Mouse (Mus musculus): ENCODE data around the gene Anp32e. TPM values are rescaled to one million over a fixed set of nuclear protein-coding genes. Genes with fewer than 3 reads are reported as not detected.

Anp32e gene
- 196 and 207 TPM in 2 replicates for polyA plus RNA-seq (2015; fragmentation: Nextera tagmentation; extraction: Ambion mirVana)

GRCm38 (mm10) chr3:95928658-95929503 lies at the start of gene Anp32e:
Gene Anp32e, plus strand, starts transcription at chr3:95929246.
- H3K36me3 ChIP-seq = peaks cover 2% of the 10 kb centered on the region; the same call in 1 of the 2 replicates
- WGBS = under 1% methylated on average over 49 of the region's 49 CpGs
- no peaks in the 10 kb centered on the region for H3K9me3 ChIP-seq
- peak; percentile 100 for ATAC-seq (replicated peaks)
- H3K27ac ChIP-seq (replicated peaks) = peak within 1 kb of the TSS; percentile 87
- peak within 1 kb of the TSS; percentile 78 for H3K4me3 ChIP-seq
- no peaks in the 10 kb centered on the region for H3K27me3 ChIP-seq
- peak within 1 kb of the TSS; percentile 61 for H3K4me2 ChIP-seq (replicated peaks)
- H3K4me1 ChIP-seq = peaks cover 22% of the 10 kb centered on the region
- peak within 1 kb of the TSS; percentile 78 for H3K9ac ChIP-seq (replicated peaks)

DNA sequence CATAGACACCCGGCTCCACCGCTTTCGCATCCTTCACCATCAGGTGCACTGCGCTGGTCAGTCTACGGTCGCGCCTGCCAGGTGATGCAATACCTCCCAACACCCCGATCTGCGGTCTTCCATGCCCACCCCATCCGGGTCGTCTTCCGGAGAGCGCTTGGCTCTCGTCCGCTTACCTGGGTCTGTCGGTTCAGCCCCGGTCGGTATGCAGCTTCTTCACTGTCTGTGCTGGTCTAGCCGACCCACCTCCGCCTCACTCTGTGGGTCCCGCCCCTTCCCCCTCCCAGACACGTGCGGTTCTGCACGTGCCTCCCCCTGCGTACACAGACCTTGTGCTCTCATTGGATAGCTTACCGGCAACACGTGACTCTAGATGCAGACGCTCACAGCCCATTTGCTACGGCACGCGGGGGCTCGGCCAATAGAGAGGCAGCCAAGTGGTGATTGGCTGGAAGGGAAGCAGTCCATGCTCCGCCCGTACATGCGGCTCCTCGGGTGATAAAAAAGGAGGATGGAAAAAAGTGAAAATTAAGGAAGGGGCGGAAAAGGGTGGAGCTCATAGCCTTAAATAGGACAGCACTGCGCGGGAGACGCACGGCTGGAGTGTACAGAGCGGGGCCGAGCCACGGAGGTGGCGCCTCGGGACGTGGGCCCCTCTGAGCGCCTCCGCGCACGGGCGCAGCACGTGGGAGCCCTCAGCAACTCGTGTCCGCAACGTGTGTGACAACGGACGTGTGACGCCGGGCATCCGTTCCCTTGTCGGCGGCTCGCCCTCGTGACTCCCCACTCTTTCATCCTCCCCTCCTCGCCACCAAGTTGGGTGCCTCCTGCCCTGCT lies 46.8 kb upstream of the Anp32e start, which contains the start of gene Ciart:
Gene Ciart, minus strand, starts transcription at position 273 of the 837 bp plus-strand sequence.
- no peaks in the 10 kb centered on the region for H3K9me3 ChIP-seq
- H3K9ac ChIP-seq (replicated peaks) = peak within 1 kb of the TSS; percentile 34
- H3K27ac ChIP-seq (replicated peaks) = no peak within 1 kb of the TSS
- H3K4me1 ChIP-seq = peaks cover 15% of the 10 kb centered on the region
- WGBS = under 1% methylated on average over 66 of the region's 66 CpGs
- H3K4me3 ChIP-seq = peak within 1 kb of the TSS; percentile 56
- ATAC-seq (replicated peaks) = peak; percentile 99
- no peaks in the 10 kb centered on the region for H3K36me3 ChIP-seq
- peak within 1 kb of the TSS; percentile 100 for H3K4me2 ChIP-seq (replicated peaks)
- no peaks in the 10 kb centered on the region for H3K27me3 ChIP-seq

- Histone ChIP-seq H3K36me3 (no peaks in the 10 kb centered on the region), H3K4me1 (peaks cover 15% of the 10 kb centered on the region), H3K4me3 (peak overlapping the region; percentile 56), H3K27ac (replicated peaks) (no peak overlapping the region), H3K9me3 (no peaks in the 10 kb centered on the region), H3K9ac (replicated peaks) (peak overlapping the region; percentile 34), H3K27me3 (no peaks in the 10 kb centered on the region), H3K4me2 (replicated peaks) (peak overlapping the region; percentile 100)
- ATAC-seq (replicated peaks) = no peak
- WGBS = 2% methylated on average over 24 of the region's 24 CpGs
Observed at GRCm38 (mm10) chr3:95882816-95883425, 46.1 kb upstream of the Anp32e start.

- Histone ChIP-seq H3K4me3 (no peak overlapping the region), H3K27me3 (no peaks in the 10 kb centered on the region), H3K27ac (replicated peaks) (no peak overlapping the region), H3K4me1 (peaks cover 15% of the 10 kb centered on the region), H3K36me3 (no peaks in the 10 kb centered on the region), H3K9me3 (no peaks in the 10 kb centered on the region), H3K4me2 (replicated peaks) (no peak overlapping the region), H3K9ac (replicated peaks) (no peak overlapping the region)
- ATAC-seq (replicated peaks) = no peak
- WGBS = 89% methylated on average over 5 of the region's 5 CpGs
Observed at GRCm38 (mm10) chr3:95884400-95884799, 44.6 kb upstream of the Anp32e start.

DNA sequence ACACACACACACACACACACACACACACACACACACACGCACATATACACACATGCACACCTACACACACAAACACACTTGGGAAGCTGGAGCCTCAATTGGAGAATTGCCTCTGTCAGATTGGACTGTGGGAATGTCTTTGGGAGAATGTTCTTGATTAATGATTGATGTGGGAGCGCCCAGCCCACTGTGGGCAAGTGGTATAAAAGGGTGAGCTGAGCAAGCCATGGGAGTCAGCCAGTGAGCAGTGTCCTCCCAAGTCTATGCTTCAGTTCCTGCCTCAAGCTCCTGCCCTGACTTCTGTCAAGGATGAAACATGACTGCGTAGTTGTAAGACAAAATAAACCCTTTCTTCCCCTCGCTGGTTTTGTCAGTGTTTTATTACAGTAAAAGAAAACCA lies 41.5 kb upstream of the Anp32e start:
- Histone ChIP-seq H3K4me3 (no peak overlapping the region), H3K4me2 (replicated peaks) (no peak overlapping the region), H3K36me3 (no peaks in the 10 kb centered on the region), H3K4me1 (peaks cover 5% of the 10 kb centered on the region), H3K9ac (replicated peaks) (no peak overlapping the region), H3K9me3 (no peaks in the 10 kb centered on the region), H3K27ac (replicated peaks) (no peak overlapping the region), H3K27me3 (no peaks in the 10 kb centered on the region)
- ATAC-seq (replicated peaks) = no peak
- WGBS = 81% methylated on average over 4 of the region's 4 CpGs

DNA sequence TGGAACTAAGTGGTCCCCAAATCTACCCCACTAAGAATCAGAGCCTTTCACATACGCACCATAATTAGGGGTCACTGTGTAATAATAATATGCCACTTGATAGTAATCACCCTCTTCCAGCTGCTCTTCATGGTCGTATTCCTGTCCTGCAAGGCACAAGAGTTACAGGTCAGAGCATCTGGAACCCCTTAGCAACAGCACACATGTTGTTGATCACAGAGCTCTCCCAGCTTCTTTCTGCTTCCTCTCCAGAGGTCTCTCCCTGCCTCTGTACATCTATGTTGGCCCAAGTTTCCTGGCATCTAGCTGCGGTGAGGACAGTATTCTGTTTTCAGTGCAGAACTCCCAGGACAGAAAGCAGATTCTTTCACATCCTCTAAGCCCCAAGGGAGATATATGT lies 39.4 kb upstream of the Anp32e start:
- no peaks in the 10 kb centered on the region for H3K36me3 ChIP-seq
- no peak overlapping the region for H3K4me2 ChIP-seq (replicated peaks)
- WGBS = 83% methylated on average over 3 of the region's 3 CpGs
- no peaks in the 10 kb centered on the region for H3K27me3 ChIP-seq
- peaks cover 8% of the 10 kb centered on the region for H3K4me1 ChIP-seq
- H3K4me3 ChIP-seq = no peak overlapping the region
- no peaks in the 10 kb centered on the region for H3K9me3 ChIP-seq
- H3K9ac ChIP-seq (replicated peaks) = no peak overlapping the region
- no peak for ATAC-seq (replicated peaks)
- H3K27ac ChIP-seq (replicated peaks) = no peak overlapping the region

DNA sequence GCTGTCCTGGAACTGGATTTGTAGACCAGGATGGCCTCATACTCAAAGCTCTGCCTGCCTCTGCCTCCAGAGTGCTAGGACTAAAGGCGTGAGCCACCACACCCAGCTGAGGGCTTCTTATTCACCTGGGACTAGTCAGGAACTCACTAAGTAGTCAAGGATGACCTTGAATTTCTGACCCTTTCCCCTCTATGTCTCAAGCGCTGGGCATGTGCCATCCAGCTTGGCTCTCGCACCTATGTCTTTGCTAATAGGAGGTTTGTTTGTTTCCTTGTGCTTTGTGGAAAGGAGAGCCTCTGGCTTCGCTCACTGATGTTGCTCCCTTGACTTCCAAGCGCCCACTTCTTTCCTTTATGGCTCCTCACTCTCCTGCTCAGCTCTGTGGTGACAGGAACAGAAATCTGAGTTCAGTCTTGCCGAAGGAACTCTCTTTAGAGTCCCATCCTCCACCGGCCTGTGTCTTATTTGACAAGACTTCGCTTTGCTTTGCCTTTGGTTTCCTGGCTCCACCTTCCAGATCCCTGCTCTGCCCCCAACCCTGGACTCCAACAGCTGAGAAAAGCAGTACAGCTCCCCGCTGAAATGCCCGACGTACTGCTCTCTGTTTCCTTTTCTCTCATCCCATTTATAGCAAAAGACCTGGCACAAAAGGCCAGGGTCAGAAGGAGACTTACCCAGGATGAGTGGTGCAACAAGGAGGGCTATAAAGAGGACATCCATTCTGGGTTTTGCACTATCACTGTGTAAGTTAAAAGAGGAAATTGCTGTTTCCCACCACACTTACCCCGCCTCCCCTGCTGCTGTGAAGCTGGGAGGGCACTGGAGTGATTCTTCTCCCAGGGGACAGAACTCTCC lies 37.6 kb upstream of the Anp32e start, which contains the start of gene BC028528:
Gene BC028528, minus strand, starts transcription at position 795 of the 855 bp plus-strand sequence.
- Histone ChIP-seq H3K4me1 (peaks cover 18% of the 10 kb centered on the region), H3K4me3 (0 out of 2 replicates have a peak within 1 kb of the TSS, but pooled peaks have one; percentile 3), H3K27ac (replicated peaks) (peak within 1 kb of the TSS; percentile 43; the same call in 1 of the 2 replicates), H3K9ac (replicated peaks) (0 out of 2 replicates have a peak within 1 kb of the TSS, but pooled peaks have one; percentile 5), H3K36me3 (no peaks in the 10 kb centered on the region), H3K9me3 (no peaks in the 10 kb centered on the region), H3K4me2 (replicated peaks) (no peak within 1 kb of the TSS), H3K27me3 (no peaks in the 10 kb centered on the region)
- WGBS = 33% methylated on average over 12 of the region's 12 CpGs
- no peak for ATAC-seq (replicated peaks)

DNA sequence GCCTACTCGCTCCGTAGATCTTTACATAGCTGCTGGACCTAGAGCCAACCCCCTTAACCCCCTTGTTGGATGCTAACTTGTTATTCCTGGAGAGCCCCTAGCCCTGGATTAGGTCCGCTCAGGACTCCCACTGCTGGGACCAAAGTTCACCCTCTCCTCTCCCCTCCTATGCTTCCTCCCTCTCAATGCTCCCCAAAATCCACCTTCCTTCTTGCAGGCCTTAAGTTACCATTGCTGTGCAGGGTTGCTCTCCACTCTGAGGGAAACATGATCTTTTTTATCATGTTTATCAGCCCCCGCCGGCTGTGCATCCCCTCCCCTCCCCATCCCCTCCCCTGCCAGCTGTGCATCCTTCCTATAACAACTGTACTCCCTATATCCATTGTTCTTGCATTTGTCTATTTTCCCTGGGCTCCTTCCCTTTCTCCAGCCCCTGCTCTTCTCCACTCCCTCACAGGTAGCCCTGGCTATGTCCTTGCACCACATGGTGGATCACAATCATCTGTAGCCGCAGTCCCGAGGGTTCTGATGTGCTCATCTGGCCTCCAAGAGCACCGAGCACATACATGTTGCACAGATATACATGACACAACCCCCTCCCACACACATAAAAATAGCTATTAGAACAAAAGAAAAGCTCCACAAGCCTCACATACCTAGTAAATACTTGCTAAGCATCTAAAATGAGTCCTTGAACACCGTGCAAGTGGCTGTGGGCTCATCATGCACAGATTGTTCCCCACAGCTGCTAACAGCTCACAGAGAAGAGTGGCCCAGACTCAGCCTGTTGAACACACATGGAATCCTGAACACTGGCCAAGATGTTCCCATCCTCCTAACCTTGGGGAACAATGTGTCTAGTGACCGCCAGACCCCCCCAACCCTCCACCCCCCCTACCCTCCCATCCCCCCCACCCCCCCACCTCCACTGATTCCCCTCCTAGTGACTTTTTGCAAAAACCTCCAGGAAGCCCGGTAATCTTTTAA lies 36.7 kb upstream of the Anp32e start:
- 0 out of 2 replicates have a peak overlapping the region, but pooled peaks have one; percentile 3 for H3K9ac ChIP-seq (replicated peaks)
- 44% methylated on average over 11 of the region's 11 CpGs for WGBS

DNA sequence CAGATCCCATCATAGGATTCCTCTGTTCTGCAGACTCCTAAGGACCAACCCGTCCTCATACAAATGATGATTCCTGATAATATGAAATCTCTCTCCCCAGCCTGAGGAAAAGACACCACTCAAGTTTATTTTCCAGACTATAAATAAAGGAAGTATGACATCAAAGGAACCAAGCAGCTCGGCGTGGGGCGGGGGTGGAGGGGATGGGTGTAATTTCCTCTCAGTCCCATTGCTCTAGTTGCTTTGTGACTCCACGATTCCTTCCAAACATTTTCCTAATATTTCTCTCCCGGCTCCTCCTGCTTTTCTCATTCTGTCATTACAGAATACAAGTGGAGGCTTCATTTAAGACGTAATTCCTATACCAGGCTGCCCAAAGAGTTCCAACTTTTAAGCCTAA lies 35.9 kb upstream of the Anp32e start:
- Histone ChIP-seq H3K4me3 (peak overlapping the region; percentile 54), H3K4me1 (peaks cover 18% of the 10 kb centered on the region), H3K4me2 (replicated peaks) (peak overlapping the region; percentile 61), H3K27ac (replicated peaks) (peak overlapping the region; percentile 80), H3K36me3 (peaks cover 6% of the 10 kb centered on the region; the same call in 1 of the 2 replicates), H3K9ac (replicated peaks) (peak overlapping the region; percentile 52), H3K27me3 (no peaks in the 10 kb centered on the region), H3K9me3 (no peaks in the 10 kb centered on the region)
- ATAC-seq (replicated peaks) = peak; percentile 2; the same call in 1 of the 2 replicates
- WGBS = 24% methylated on average over 7 of the region's 7 CpGs

More for the DNA sequence above, 36.7 kb upstream of the Anp32e start:
- ATAC-seq (replicated peaks) = no peak
- Histone ChIP-seq H3K4me1 (peaks cover 18% of the 10 kb centered on the region), H3K36me3 (peaks cover under 1% of the 10 kb centered on the region; the same call in 1 of the 2 replicates), H3K4me2 (replicated peaks) (no peak overlapping the region), H3K27me3 (no peaks in the 10 kb centered on the region), H3K4me3 (no peak overlapping the region), H3K9me3 (no peaks in the 10 kb centered on the region), H3K27ac (replicated peaks) (peak overlapping the region; percentile 36; the same call in 1 of the 2 replicates)

Data from forebrain, embryonic 15.5 days (tissue).